Mouse (Mus musculus) liver, postnatal 0 days (tissue): ENCODE data around the gene Ccdc33. TPM values are rescaled to one million over a fixed set of nuclear protein-coding genes. Genes with fewer than 3 reads are reported as not detected.

ENCODE experiments used
- ATAC-seq: fragments of 200-750 bp; cut with Nextera tagmentation; 2 replicates; pipeline ENCODE4 v1.8.0; 2017; ENCODE audit warnings: mild to moderate bottlenecking, moderate library complexity
- DNase-seq: peaks from one replicate; pipeline ENCODE4 v3.0.0-alpha.2; 2016
- H3K27ac ChIP-seq: fragments of 300-500 bp; sonication (generic); 2 replicates; pipeline ENCODE4 v1.5.1; 2014; ENCODE audit warnings: antibody characterized with exemption, moderate library complexity, mild to moderate bottlenecking, low read depth
- H3K27me3 ChIP-seq: fragments of 300-500 bp; sonication (generic); 2 replicates; pipeline ENCODE4 v1.6.1; 2014; ENCODE audit warnings: low read length, control low read depth, mixed read lengths; ENCODE audit not compliant: insufficient read depth
- H3K36me3 ChIP-seq: fragments of 300-500 bp; sonication (generic); replicated peaks from 2 replicates; pipeline ENCODE4 v1.6.1; 2014; ENCODE audit warnings: mild to moderate bottlenecking, control low read depth, low read length, moderate library complexity, mixed read lengths; ENCODE audit not compliant: insufficient read depth
- H3K4me1 ChIP-seq: fragments of 300-500 bp; sonication (generic); 2 replicates; pipeline ENCODE4 v1.6.1; 2014; ENCODE audit warnings: antibody characterized with exemption, mild to moderate bottlenecking, control low read depth; ENCODE audit not compliant: insufficient read depth
- H3K4me2 ChIP-seq: fragments of 300-500 bp; sonication (generic); 2 replicates; pipeline ENCODE4 v1.6.1; 2014; ENCODE audit warnings: low read depth, mild to moderate bottlenecking, low read length, moderate library complexity, mixed read lengths
- H3K4me3 ChIP-seq: fragments of 300-500 bp; sonication (generic); 2 replicates; pipeline ENCODE4 v1.5.1; 2014; ENCODE audit warnings: low read depth, low read length
- H3K9ac ChIP-seq: fragments of 300-500 bp; sonication (generic); replicated peaks from 2 replicates; pipeline ENCODE4 v1.6.1; 2014; ENCODE audit warnings: mild to moderate bottlenecking, moderate library complexity
- H3K9me3 ChIP-seq: fragments of 300-500 bp; sonication (generic); 2 replicates; pipeline ENCODE4 v1.6.1; 2016; ENCODE audit warnings: mild to moderate bottlenecking, control low read depth, low read length, mixed read lengths
- CTCF ChIP-seq: sonication (generic); IDR thresholded peaks from 2 replicates; pipeline ENCODE4 v1.5.1; 2016; ENCODE audit warnings: antibody characterized with exemption, low read depth
- EP300 ChIP-seq: IDR thresholded peaks from 2 replicates; pipeline ENCODE4 v1.6.1; 2016; ENCODE audit warnings: antibody characterized with exemption, low read depth, mild to moderate bottlenecking
- WGBS: fragments of 180-500 bp; shearing (Covaris S2); extraction: QIAGEN DNeasy Blood & Tissue Kit; methylation state at CpG from one replicate; pipeline ENCODE4 v1.1.7; 2014; ENCODE audit not compliant: insufficient replicate concordance; 5-methylcytosine and 5-hydroxymethylcytosine counted together
- polyA plus RNA-seq: library from polyadenylated mRNA; unstranded; fragments of >200 nt; fragmentation: Nextera tagmentation; extraction: Ambion mirVana; gene quantifications from 2 replicates; pipeline ENCODE4 v1.2.1, GENCODE M21; 2015

Gene Ccdc33
- polyA plus RNA-seq = not detected in 2 replicates

- Histone ChIP-seq H3K27me3 (peaks cover 17% of the 10 kb centered on the region), H3K4me3 (no peak within 1 kb of the TSS), H3K9me3 (no peaks in the 10 kb centered on the region), H3K27ac (no peak within 1 kb of the TSS), H3K9ac (no peak within 1 kb of the TSS), H3K4me2 (no peak within 1 kb of the TSS), H3K36me3 (no peaks in the 10 kb centered on the region), H3K4me1 (peaks cover 3% of the 10 kb centered on the region)
- 42% methylated on average over 2 of the region's 2 CpGs for WGBS
- no peak for TF ChIP-seq CTCF
- DNase-seq (no peak), ATAC-seq (no peak)
Measured at GRCm38 (mm10) chr9:58118671-58119070, at the start of gene Ccdc33. TSS of gene Ccdc33 (minus strand) at chr9:58118823.

DNA sequence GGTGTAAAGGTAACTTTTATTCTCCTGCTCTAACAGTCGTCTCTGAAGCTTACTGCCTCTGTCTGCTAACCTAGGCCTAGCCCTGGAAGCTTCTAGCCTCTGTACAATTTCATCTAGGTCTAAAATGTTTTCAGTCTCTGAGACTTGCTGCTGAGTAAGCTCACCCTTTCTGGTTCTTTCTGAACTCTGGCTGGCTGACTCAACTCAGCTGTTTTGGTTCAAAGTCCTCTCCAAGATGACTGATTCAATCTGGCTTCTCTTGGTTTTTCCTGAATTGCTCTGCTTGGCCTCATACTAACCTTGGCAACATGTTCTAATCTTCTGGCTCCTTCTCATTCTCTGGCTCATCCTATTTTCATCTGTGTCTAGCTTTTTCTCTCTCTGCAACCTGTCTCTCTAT is 47.2 kb upstream of the Ccdc33 start:
- Histone ChIP-seq H3K27ac (no peak overlapping the region), H3K4me2 (no peak overlapping the region), H3K27me3 (no peaks in the 10 kb centered on the region), H3K9me3 (no peaks in the 10 kb centered on the region), H3K9ac (no peak overlapping the region), H3K4me1 (no peaks in the 10 kb centered on the region), H3K4me3 (no peak overlapping the region), H3K36me3 (no peaks in the 10 kb centered on the region)
- ATAC-seq (no peak), DNase-seq (no peak)
- no peak for TF ChIP-seq CTCF
- TF ChIP-seq EP300 = no peak
- WGBS = 68% methylated on average over 1 of the region's 1 CpGs

GRCm38 (mm10) chr9:58163146-58163545 is 44.5 kb upstream of the Ccdc33 start:
- 66% methylated on average over 5 of the region's 5 CpGs for WGBS
- ATAC-seq (no peak), DNase-seq (no peak)
- Histone ChIP-seq H3K4me2 (no peak overlapping the region), H3K27ac (no peak overlapping the region), H3K27me3 (no peaks in the 10 kb centered on the region), H3K4me1 (no peaks in the 10 kb centered on the region), H3K9ac (no peak overlapping the region), H3K4me3 (no peak overlapping the region), H3K36me3 (no peaks in the 10 kb centered on the region), H3K9me3 (no peaks in the 10 kb centered on the region)
- no peak for TF ChIP-seq CTCF
- TF ChIP-seq EP300 = no peak

GRCm38 (mm10) chr9:58162173-58162572 is 43.5 kb upstream of the Ccdc33 start:
- Histone ChIP-seq H3K36me3 (no peaks in the 10 kb centered on the region), H3K4me3 (no peak overlapping the region), H3K9me3 (no peaks in the 10 kb centered on the region), H3K9ac (no peak overlapping the region), H3K27me3 (no peaks in the 10 kb centered on the region), H3K4me2 (no peak overlapping the region), H3K4me1 (no peaks in the 10 kb centered on the region), H3K27ac (no peak overlapping the region)
- TF ChIP-seq EP300 (no peak), CTCF (no peak)
- 73% methylated on average over 3 of the region's 3 CpGs for WGBS
- DNase-seq (no peak), ATAC-seq (no peak)

GRCm38 (mm10) chr9:58160315-58160714 is 41.7 kb upstream of the Ccdc33 start:
- Histone ChIP-seq H3K4me1 (no peaks in the 10 kb centered on the region), H3K36me3 (no peaks in the 10 kb centered on the region), H3K4me2 (no peak overlapping the region), H3K27ac (no peak overlapping the region), H3K4me3 (no peak overlapping the region), H3K9ac (no peak overlapping the region), H3K27me3 (no peaks in the 10 kb centered on the region), H3K9me3 (no peaks in the 10 kb centered on the region)
- ATAC-seq (no peak), DNase-seq (no peak)
- WGBS = 26% methylated on average over 5 of the region's 5 CpGs
- no peak for TF ChIP-seq EP300
- TF ChIP-seq CTCF = no peak

GRCm38 (mm10) chr9:58159855-58160254 is 41.2 kb upstream of the Ccdc33 start:
- no peak for ATAC-seq
- Histone ChIP-seq H3K4me2 (no peak overlapping the region), H3K27ac (no peak overlapping the region), H3K4me3 (no peak overlapping the region), H3K36me3 (no peaks in the 10 kb centered on the region), H3K27me3 (no peaks in the 10 kb centered on the region), H3K9ac (no peak overlapping the region), H3K9me3 (no peaks in the 10 kb centered on the region), H3K4me1 (no peaks in the 10 kb centered on the region)
- no peak for DNase-seq
- WGBS = 50% methylated on average over 4 of the region's 4 CpGs
- no peak for TF ChIP-seq CTCF
- no peak for TF ChIP-seq EP300
